Mouse (Mus musculus) Muller cell, postnatal 12 days (primary cell): ENCODE results near the gene Myl12a.

Source experiments
- DNase-seq: peaks from one replicate; pipeline ENCODE4 v3.0.0-alpha.2; 2015; ENCODE audit errors: inconsistent ontology term

Myl12a gene

DNA sequence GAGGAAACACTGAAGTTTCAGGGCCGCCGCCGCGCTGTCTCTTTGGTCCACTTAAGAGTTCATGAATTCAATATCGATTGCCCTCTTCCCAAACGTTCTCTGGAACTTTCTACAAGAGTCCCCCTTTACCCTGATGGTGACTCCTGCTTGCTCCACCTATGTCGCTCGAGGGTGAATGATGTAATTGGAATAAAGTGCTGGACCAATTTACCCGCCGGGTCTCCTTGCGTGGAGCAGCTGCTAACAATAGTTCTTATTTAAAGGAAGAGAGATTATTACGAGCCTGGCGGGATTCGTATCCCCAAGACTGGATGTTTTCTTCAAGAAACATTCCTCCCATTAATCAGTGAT is at the start of gene Myl12a:
Myl12a (minus strand) TSS at position 135 of the 351 bp plus-strand sequence.
- no peak for DNase-seq

DNA sequence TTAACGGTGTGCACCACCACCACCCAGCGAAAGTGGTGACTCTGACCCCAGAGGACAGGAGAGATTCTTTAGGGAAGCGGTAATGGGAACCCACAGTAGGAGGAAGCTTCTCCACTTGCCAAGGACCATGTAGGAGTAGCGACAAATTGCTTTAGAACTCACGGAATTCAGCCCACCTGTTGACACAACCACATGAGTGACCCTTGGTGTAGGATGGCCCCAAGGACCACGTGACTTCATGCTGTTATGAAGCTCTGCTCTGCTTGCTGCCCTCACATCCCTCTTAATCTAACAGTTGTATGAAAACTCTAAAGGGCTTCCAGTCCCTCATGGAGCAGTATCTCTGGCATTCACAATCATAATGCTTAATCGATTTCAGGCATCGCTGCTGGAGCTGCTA is 46.6 kb upstream of the Myl12a start:
- DNase-seq, result peak; percentile 16

DNA sequence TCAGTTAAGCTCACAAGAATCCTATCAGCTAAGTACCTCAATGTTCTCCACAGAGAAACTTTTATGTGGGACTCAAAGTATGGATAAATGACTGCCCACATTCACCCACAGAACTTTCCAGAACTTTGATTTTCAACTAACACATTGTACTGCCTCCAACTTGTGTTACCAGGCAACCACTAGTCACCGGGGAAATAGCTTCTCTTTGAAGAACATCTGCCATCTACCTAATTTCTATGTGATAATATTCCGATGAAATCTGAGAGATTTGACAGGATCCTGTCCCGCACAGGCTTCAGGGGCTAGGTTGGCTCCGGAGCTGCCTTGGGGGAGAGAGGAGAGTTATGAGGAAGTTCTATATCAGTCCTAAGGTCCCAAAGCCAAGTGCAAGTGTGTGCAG is 44.2 kb upstream of the Myl12a start:
- DNase-seq, result no peak

DNA sequence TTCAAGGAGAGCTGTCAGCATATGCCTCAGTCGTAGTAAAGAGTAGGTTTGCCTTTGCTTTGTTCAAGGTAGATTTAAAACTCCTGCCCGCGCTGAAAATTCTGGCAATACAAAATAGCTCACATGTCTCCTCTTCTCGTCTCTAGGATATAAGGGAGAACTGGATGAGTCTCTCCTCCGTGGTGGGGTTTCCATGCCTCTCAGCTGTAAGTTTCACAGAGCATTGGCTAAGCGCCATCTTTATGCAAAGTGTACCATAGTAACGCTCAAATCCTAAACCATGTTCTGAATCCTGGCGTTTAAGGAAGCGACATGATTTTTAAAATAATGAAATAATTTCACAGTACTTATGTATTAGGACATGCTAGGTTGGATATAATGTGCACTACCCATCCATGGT is 42.9 kb upstream of the Myl12a start:
- DNase-seq, result no peak

DNA sequence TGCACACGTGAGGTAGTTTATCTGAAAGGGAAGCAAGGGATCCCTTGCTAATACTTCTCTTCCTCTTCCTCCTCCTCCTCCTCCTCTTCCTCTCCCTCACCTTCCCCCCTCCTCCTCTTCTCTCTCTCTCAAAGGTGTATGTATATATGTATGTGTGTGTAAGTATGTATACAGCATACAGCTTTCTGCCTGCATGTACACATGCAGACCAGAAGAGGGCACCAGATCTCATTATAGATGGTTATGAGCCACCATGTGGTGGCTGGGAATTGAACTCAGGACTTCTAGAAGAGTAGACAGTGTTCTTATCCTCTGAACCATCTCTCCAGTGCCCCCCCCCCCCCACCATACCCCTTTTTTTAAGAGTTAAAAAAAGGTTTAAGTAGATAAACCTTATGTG is 40.0 kb upstream of the Myl12a start:
- DNase-seq, result no peak

DNA sequence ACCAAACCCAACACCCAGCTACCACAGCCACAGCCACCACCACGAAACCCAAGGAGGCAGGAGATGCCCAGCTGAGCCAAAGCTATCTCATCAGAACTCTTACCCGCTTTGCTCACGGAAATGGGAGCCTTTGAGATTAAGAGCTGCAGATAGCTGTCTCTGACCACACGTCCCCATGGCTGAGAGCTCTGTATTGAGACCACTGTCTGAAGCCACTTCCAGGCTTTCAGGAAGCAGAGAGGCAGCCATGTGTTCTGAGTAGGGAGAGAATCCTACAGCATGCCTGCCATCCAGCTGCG is 37.9 kb upstream of the Myl12a start:
- no peak for DNase-seq

GRCm38 (mm10) chr17:71039851-71040581 is 37.3 kb upstream of the Myl12a start:
- DNase-seq, result peak; percentile 81

GRCm38 (mm10) chr17:71038812-71039211 is 36.1 kb upstream of the Myl12a start:
- no peak for DNase-seq

DNA sequence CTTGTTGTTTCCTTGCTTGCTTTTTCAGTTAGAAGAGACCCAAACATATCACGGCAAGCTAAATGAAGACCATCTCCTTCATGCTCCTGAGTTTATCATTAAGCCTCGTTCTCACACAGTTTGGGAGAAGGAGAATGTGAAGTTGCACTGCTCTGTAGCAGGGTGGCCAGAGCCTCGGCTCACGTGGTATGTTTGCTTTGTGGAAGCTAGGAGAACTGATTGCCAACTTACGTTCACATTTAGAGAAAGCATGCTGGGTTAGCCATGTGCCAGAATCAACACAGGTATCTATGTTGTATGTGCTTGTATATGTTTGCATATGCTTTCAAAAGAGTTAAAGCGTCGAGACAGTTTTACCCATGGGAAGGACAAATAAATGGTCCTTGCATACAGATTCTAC is 34.5 kb upstream of the Myl12a start:
- no peak for DNase-seq

GRCm38 (mm10) chr17:71034472-71034871 is 31.8 kb upstream of the Myl12a start:
- DNase-seq, result no peak

GRCm38 (mm10) chr17:71032719-71033118 is 30.0 kb upstream of the Myl12a start:
- DNase-seq, result no peak

DNA sequence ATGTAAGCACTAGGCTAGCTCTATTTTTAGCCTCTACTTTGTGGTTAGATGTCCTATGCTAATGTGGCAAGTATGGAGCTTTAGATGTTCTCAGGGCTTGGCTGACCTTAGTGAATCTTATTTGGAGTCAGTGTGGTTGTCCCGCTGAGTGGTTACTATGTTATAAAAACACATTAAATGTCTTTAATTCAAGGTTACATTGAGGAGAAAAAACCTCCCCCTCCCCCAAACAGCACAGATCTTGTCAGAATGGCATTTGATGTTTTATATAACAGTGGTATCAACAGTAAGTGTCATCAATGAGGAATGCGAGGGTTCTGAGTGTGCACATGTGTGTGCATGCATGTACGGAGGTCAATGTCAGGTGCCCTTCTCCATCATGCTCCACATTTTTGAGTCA is 24.5 kb upstream of the Myl12a start:
- DNase-seq, result no peak

GRCm38 (mm10) chr17:71025922-71026321 is 23.2 kb upstream of the Myl12a start:
- no peak for DNase-seq

- no peak for DNase-seq
Measured at GRCm38 (mm10) chr17:71024071-71024470, 21.4 kb upstream of the Myl12a start.

DNA sequence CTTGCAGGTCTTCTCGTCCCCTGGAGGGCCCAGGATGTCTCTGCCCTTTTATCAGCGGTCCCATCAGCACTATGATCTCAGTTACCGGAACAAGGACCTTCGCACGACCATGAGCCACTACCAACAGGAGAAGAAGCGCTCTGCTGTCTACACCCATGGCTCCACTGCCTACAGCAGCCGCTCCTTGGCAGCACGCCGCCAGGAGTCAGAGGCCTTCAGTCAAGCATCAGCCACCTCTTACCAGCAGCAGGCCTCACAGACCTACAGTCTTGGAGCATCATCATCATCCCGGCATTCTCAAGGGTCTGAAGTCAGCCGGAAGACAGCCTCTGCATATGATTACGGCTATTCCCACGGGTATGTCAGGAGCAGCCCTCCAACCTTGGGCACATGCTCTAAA is 20.2 kb upstream of the Myl12a start:
- no peak for DNase-seq

DNA sequence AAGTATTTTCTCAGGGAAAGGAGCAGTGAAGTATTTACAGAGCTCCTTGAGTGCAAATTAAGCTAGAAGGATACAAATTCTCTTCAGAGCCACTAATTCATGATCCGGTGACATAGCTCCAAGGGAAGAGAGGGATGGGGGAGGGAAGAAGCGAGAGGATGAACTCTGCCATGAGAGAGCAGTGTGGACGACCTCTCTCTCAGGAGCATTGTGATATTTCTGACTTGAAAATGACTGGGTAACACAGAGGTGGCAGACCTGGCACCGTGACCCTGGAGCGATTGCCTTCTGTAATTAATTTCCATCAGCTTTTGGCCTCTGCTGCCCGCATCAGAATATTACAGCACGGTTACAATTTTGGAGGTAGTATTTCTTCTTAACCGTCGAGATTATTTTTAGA is 17.2 kb upstream of the Myl12a start:
- no peak for DNase-seq

DNA sequence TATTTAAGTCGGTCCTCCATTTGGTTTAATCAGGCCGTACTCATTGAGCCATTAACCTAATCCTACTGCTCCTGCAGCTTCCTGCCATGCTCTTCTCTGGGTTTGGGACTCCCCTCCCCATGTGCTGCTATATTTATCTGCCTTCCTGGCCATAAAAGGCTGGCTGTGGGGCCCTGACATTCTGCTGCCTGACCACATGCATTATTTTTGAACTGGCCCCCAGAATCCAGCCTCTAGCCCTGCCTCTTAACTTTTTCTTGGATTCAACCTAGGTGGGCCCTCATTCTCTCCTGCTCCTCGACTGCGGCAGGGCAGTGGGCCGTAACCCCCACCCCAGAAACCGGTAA is 16.6 kb upstream of the Myl12a start:
- DNase-seq, result no peak

- no peak for DNase-seq
Measured at GRCm38 (mm10) chr17:71018616-71019308, 16.1 kb upstream of the Myl12a start.

DNA sequence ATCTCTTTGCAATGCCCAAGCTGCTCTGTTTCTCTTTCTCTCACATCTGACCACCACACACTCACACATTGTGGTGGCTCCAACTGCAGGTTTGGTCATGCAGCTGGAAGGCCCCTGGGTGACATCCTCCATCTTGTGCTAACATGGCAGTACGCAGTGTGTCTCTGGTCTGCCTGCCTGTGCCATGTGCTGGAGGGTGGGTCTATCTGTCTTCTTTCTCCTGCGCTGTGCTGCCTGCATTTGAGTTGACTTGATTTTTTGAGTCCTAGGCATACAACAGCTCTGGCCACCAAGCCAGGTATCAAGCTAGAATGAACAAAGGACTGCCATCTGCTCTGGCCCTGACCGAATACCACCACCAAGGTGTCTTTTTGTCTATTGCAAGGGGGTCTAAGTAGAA is 15.5 kb upstream of the Myl12a start:
- DNase-seq, result no peak

GRCm38 (mm10) chr17:71017457-71017998 is 14.8 kb upstream of the Myl12a start:
- no peak for DNase-seq

GRCm38 (mm10) chr17:71014911-71015310 is 12.2 kb upstream of the Myl12a start:
- DNase-seq, result peak; percentile 74

- no peak for DNase-seq
Measured at GRCm38 (mm10) chr17:71013105-71013504, 10.4 kb upstream of the Myl12a start.

DNA sequence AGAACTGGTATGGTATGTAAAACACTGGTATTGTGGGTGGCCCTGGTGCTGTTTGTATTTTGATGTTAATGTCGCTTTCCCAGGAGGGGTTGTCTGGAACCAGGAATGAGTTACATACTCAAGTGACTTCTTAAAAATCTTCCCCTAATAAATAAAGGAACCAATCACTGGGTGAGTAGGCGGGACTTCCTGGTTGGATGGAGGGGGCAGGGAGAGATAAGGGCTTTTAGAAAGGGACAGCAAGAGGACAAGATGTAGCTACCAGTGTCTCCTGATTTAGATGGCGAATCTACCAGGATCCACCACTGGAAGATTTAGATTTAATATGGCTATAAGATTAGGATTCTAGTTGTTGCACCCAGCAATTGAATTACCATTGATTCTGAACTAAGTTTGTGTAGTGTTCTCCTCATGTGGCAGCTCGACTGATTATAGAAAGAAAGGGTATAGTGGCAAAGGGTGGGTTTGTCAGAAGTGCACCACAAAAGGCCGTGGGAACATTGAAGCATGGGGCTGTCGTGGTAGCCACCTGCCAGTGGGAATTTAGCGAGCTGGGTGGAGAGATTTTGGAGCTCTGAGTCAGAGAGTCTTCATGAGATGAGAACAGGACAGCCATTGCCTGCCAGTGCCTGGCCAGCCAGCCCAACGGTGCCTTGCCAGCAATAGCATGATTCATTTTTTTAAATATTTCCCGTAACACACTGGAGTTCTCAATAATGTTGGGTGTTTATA is 9.4 kb upstream of the Myl12a start:
- DNase-seq, result peak; percentile 45
